Mouse (Mus musculus): ENCODE measurements at regions not wholly inside any gene's neighbourhood (a gene's known extent, or its start where the extent isn't known, plus 50 kb on each side); places are given as distances from the start of the nearest gene placed in this dataset.
A peak's percentile ranks its signal among the peaks of the same experiment; 100 is the strongest.

DNA sequence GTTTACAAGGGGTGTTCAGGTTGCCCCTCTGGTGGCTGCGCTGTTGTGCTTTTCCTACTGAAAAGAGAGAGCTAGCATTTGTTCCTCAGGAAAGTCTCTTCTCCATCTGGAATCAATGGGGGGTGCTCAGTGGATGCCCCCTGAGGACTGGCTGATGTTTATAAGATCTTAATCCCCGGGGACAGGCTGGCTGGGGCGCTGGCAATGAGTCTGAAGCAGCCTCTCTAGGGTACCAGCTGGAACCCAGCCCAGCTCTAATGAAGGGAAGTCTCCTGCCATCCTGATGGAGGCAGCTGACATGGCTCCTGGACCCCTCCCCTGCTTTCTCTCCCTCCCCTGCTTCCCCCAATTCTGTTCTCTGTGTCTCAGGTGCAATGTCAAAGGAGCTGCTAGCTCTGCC is 575.6 kb upstream of the 3110018I06Rik start:
- no peak for DNase-seq

DNA sequence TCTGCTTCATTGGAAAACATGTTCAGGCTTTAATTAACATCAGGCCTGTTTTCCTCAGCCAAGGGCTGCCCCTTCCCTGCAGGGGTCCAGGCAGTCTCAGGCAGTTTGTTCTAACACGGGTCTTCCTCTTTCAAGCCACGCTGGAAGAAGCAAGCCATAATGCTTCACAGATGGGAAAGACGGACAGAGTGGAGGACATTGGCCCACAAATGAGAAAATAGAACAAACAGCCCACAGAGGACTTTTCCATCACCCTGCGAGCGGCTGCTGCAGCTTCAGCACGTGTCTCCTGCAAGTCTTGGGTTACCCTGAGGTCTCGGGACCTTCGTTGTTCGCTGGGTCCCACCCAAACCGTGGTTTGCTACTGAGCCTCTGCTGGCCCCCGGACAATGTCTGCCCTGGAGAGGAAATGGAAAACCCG is 565.9 kb upstream of the 3110018I06Rik start:
- DNase-seq: no peak

DNA sequence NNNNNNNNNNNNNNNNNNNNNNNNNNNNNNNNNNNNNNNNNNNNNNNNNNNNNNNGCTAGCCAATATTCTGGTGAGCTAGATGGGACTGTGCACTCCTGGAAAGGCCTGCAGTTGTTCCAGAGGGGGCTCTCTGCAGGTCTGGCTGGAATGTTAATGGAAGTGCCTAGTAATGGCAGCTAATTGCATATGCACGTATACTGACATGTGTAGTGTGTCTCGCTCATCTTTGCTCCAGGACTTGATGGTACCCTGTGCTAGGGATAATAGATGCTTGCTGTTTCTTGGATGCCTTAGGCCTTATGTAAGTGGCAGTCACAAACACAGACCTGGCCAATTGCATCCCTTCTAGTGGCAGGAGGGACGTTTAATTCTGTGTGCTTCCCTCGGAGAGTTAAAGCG is 560.0 kb upstream of the 3110018I06Rik start:
- no peak for DNase-seq

DNA sequence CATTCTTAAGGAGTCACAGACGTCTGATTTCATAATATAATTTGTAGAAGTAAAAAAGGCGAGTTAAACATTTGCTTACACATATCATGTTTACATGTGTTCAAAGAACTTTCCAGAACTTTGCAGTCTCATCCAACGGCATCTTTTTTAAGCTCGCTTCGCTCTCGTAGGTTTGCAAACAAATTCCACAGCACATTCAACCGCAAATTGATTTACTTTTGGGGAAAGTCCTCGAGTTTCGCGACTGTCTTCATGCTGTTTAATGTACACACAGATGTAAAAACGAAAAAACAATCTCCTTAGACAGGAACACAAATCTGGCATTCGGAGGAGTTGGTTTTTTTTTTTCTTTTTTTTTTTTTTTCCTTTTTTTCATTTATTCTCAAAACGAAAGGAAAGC is 559.3 kb upstream of the 3110018I06Rik start:
- no peak for DNase-seq

DNA sequence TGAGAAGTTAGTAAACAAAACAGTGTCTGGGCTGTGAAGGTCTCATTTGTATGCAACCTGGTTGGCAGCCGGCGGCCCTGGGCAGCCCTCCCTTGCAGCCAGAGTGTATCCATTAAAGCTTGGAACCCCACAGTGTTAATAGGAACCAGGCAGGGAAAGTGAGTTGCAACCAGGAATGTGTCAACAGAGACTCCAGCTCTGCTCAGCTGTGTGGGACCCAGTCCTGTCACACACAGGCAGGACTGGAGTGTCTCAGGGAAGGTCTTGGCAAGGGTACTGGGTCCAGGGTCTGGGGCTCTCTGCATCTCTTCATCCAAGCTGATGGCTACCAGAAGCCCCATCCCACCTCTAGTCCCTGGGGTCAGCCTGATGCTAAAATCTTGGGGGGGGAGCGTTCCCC is 556.8 kb upstream of the 3110018I06Rik start:
- no peak for DNase-seq

DNA sequence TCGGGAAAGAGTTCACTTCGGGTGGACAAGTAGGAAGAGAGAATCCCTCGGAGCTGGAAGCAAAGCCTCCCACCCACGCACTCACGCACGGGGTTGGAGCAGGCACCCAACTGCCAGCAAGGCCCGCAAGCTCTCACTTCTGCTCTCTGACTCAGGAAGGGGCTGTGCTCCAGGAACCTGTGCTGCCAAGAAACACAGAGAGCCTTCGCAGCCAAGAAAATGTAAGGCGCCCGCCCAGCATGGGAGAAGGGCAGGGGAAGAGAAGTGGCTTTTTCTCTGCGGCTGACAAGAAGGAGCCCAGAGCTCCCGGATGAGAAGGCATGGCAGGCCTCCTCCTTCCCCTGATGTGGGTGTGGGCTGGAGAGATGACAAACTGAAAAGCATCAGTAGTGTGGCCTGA is 549.1 kb upstream of the 3110018I06Rik start:
- DNase-seq: peak; percentile 31

DNA sequence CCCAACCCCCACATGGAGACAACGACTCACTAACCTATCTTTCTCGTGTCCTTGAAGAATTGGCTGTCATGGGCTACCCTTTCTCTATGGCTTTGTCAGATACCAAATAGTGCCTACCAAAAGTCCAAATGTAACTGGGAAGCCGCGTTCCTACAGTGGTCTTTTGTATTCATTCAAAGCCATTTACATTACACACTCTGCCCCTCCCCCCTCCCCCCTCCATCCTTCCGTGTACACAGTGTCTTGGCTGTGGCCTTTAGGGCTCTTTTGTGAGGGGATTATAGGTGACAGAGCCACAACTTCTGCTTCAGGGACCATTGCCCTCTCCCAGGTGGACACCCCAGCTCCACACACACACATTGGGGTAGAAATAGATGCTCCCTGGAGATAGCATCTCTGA is 544.6 kb upstream of the 3110018I06Rik start:
- DNase-seq: no peak

DNA sequence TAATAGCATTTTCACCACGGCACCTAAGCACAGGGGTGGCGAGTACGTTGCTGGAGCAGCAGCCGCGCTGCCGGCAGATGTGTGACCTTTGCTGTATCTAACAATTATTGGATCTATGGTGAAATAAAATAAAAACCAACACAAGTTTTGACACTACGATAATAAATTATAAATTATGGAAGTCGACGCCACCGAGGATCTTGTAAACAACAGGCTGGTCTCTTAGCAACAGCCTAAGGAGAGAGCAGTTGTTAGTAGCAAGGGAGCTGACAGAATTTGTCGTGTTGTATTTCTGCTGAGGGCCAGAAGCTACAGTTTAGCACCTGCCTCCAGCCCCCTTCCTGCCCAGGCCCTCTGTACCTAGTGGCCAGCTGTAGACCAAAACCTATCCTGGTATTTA is 535.8 kb upstream of the 3110018I06Rik start:
- no peak for DNase-seq

DNA sequence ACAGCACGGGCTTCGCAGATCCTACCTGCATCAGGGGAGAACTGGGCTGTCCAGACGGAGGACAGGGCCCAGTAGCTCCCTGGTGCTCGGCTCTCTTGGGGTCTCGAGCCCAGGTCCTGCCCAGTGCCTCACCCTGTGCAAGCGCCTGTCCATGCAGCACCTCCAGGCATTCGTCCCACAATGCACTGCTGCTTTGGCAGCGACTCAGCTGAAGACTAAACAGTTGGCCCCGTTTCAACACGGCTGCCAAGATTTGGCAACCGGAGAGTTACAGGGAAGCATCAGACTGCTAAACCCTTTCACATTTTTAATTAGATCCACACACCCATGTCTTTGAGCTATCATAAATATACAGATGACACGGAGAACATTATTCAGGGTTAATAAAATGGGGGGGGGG is 532.7 kb upstream of the 3110018I06Rik start:
- DNase-seq: peak; percentile 84

DNA sequence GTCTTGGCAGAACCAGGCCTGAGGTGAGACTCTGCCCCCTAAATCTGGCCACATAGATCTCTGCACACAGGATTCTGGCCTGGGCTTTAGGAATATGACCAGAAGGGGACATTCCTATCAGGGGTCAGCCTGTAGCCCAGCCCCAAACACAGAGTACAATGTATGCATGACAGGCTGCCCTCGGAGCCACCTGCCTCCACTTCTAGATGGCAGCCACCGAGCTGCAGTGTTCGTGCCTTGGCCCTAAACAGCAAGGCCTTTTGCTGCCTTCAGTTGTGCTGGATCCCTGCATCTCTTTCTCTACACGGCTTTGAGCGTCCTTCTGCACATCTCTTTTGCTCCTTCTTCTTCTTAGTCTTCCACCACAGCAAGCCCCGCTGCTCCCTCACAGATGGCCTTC is 532.2 kb upstream of the 3110018I06Rik start:
- peak; percentile 14 for DNase-seq

DNA sequence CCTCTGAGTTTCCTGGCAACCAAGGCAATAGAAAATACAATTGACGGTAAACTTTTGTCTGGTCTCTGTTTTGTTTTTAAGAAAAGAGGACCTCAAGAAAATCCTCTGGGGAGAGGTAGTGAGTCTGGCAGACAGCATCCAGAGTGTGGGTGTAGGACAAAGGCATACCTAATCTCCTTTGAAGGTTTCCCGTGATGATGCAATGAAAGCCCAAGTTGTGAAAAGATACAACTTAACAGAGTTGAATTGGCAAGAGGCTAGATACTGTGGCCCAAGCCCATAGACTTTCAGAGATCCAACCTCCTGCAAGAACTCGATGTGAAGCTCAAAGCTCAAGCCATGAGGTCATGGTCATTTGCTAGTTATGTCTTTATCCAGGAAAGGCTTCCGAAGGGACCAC is 526.4 kb upstream of the 3110018I06Rik start:
- DNase-seq: no peak

DNA sequence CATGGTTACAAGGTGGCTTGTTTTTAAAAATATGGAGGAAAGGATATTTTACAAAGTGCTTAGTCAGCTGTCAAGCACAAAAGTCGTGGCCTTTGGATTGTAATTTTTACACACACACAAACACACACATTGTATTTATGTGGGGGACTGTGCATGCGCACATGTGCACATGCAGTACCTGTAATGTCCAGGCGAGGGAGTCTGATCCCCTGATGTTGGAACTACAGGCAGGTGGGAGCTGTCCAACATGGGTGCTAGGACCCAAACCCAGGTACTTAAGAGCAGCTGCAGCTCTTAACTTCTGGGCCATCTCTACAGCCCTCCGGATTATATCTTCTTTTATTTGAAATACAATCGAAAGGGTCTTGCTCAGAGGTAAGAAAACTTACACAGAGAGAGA is 524.7 kb upstream of the 3110018I06Rik start:
- DNase-seq: no peak

DNA sequence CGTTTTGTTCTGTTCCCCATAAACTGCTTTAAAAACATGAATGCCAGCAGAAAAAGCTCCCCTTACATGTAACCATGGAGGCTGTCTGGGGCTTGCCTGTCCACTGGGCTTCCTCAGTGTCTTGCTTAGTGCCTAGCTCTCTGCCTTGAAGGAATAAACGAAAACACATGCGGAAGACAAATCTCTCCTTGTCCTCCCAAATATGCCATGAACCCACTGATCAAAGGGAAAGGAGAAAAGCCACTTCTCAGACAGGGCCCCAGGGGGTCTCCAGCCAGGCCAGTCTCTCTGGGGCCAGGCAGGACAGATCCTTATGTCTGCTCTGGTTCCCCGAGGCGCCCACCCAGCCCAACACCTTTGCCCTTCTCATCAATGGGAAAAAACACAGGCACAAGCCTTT is 518.6 kb upstream of the 3110018I06Rik start:
- DNase-seq: no peak

DNA sequence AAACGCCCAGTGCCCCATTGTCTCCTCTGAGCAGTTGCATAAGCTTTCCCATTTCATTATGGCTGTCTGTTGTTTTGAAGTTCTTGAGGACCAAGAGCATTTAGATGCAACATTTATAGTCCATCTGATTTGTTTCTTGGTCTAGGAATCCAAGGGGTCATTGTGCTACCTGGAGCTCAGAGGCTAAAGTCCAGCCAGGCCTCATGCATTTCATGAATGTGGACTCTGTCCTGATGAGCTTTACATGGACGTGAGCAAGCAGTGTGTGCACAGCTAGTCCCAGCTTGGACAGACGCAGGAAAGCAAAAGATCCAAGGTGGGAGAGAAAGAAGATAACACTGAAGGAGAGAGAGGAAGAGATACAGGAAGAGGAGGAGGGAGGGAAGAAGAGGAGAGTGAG is 496.0 kb upstream of the 3110018I06Rik start:
- DNase-seq: no peak

DNA sequence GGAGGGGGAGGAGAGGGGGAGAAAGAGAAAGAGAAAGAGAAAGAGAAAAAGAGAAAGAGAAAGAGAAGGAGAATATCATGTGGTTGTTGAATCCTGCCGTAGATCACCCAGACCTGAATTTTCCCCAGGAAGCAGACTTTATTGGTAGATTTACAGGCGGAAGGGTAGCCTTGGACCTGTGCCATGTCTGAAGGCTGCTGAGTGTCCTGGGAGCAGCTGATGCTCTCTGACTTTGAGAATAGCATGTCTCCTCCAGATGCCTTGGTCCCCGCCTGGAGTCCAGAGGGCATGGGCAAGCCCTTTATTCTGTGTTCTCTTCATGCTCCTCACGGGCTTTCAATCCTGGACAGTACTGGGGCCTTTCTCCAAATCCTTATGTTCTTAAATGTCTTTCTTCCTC is 495.4 kb upstream of the 3110018I06Rik start:
- DNase-seq: no peak

DNA sequence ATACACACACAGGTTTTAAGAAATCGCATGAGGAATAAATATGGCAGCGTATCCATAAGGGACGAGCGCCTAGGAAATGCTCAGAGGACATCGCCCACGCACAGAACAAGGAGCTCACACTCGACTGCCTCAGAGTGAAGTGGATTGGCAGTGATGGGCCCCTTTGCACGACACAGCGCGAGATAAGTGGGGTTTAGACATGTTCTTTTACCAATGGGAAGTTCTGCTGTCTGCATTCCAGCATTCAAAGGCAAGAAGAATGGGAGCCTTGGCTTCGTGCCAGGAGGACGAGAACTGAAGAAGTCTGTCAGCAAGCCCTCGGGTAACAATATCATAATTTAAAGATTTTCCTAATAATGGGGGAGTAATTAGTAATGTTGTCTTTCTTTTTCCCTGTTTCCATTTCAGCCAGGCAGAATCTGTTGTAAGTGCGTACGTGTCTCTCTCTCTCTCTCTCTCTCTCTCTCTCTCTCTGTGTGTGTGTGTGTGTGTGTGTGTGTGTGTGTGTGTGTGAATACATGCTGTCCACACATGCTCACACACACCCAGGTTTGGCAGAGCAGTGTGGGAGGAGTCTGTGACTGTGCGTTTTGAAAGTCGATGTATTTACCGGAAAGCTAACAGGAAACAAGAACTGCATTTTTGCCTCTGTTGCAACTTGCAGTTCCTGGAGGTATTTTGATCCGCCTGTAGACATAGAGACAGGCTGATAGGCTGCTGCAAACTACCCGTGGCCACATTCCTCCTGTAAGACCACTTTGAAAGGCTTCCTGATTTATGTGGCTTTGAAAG is 477.2 kb upstream of the 3110018I06Rik start:
- no peak for DNase-seq

DNA sequence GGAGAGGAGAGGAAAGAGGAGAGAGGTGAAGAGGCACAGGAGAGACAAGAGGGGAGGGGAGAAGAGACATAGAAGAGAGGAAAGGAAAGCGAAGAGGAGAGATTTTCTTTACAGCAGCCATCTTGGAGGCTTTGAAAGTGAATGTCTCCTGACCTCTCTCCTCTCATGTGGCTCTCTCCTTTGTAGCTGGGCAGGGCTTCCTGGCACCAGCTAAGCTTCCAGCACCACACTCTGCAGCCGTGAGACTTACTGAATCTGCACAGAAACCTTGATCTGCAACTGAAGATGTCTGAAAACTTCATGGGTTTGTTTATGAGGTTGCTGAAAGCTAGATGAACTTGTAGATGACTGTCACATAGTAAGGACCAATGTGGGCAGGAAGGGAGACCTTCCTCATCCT is 471.6 kb upstream of the 3110018I06Rik start:
- no peak for DNase-seq

DNA sequence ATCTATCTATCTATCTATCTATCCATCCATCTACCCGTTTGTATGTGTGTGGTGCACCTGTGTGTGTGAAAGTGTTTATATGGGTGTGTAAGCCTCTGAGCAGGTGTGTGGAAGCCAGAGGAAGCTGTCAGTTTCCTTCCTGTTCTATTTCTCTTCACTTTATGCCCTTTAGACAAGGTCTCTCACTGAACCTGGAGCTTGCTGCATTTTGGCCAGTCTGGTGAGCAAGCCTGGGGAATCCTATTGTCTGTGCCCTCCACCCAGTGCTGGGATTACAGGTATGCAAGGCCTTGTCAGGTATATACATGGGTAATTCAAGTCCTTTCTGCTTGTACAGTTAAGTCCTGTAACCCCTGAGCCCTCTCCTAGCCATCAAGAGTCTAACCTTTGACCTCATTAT is 466.6 kb upstream of the 3110018I06Rik start:
- no peak for DNase-seq

DNA sequence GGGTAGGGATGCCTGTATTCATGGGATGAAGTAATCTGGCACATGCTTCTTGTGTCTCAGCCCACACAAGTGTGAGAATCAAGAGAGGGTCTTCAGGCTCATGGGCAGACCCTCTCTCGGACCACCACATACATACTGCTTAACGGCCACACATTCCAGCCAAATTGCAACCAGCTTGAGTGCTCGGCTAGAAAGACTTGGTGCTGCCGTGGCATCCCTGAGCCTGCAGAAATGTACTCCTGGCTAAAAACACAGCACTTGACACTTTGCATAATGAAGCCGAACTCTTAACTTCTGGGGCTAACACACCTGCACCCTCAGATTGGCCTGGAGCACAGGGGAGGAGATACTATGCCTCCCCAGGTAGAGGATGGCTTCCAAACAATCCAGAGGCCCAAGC is 461.6 kb upstream of the 3110018I06Rik start:
- DNase-seq: no peak

DNA sequence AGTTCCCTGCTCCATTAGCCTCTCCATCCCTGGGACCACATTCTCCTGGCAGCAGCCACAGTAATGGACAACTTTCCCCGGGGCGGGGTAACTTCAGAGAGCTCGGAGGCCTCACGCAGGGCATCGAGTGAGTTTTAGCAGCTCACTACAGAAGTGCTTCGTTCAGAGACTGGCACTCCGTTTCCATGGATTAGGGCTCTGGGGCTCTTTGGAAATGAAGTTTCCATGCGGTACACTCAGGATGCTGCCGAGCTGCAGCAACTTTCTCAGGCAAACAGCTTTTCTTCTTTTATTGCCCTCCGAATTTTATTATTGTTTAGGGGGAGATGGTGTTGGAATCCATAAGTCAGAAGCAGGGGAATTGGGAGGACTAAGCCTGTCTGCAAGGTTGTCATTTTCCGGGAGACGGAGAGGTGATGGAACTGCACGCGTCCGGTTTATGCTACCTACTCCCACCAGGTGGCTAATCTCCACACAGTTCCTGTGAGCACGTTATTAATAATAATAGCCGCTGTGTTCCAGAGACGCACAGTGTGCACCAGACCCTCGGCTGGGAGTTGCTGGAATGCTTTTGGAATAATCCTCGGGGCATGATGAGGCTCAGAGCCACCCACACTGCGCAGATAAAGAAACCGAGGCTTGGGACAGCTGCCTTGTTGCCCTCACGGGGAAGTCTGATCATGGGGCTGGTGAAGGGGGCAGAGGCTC is 460.4 kb upstream of the 3110018I06Rik start:
- no peak for DNase-seq

DNA sequence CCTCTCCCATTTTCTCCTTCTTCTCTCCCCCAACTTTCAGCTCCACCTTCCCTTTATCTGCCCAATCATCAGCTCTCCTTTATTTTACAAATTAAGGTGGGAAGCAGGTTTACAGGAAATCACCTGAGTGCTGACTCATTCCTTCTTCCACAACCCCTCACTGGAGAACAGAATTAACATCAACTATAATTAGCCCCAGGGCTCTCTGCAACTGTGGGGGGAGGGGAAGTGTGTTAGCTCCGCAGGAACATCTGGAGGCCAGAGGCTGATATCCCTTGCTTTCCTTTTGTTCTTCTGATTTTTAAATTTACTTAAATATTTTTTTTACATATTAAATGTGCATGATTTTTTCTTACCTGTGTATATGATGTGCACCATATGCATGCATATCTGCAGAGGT is 459.4 kb upstream of the 3110018I06Rik start:
- no peak for DNase-seq

DNA sequence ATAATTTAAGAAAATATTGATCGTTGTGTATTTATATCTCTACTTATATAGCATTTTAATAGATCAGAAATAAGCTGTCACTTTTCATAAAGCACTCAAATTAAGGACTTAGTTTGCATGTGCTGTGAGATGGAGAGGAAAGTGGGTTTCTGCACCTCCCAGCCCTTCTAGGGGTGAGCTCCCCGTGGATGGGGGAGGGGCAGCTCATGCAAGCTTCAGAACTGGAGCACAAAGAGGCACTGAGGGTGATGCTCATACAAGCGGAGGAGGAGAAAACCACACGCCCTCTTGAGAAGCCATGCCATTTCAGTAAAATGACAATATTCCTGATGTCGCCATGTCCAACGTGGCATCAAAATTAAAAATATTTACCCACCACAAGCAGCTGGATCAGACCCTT is 452.1 kb upstream of the 3110018I06Rik start:
- no peak for DNase-seq

DNA sequence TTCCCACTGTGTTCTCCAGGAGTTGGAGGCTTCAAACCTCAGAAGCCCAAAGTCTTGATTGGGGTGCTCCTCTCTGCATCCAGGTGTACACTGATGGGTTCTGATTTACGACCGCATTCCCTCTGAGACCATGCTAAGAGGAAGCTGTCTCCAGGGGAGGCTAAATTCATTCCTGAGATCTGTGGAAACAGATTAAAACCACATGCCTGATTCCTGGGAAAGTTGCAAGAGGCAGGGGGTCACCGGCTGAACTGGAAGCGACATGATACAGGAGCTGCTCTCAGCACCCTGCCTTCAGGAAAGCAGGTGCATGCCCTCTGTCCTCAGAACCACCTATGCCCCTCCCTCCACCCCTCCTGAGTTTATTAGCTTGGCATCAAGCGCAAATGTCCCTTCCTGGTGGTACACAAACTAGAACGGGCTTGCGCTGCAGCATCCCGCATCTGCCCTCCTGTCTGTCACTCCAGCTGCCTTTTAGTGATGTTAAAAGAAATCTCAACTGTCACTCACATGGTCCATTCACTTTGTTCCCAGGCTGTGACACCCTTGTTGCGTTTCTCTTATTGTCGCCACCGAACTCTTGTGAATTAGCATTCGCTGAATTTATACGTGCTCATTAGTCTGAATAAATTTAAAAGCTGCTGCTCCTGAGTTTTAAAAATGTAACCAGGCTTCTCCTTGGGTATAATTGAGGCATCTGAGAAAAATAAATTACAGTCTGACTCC is 446.3 kb upstream of the 3110018I06Rik start:
- no peak for DNase-seq

DNA sequence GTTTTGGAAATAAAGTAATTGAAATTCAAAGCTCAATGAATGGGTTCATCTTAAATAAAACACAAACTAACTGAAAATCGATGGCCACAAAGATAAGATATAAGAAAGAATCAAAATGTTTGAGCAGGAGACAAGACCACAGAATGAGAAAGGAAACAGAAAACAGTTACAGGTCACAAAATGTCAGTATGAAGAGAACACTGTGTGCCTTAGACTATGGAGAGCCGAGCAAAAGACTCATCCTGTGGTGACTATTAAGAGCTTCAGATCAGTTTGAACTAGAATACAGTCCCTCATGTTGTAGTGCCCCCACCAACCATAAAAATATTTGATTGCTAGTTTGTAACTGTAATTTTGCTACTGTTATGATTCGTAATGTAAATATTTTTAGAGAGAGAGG is 441.9 kb upstream of the 3110018I06Rik start:
- no peak for DNase-seq

All from cerebellum, adult 9-10 months (tissue).